Mouse (Mus musculus) testis, adult 2 months (tissue): ENCODE results near the gene Arsk. TPM values are rescaled to one million over a fixed set of nuclear protein-coding genes. Genes with fewer than 3 reads are reported as not detected.
A peak's percentile ranks its signal among the peaks of the same experiment; 100 is the strongest.

Experiments used
- H3K27ac ChIP-seq: fragments of 200-500 bp; 2 replicates; pipeline ENCODE4 v1.5.1; 2012; ENCODE audit warnings: low read depth, low read length; ENCODE audit not compliant: control insufficient read depth, insufficient read depth
- H3K27me3 ChIP-seq: fragments of 200-500 bp; 2 replicates; pipeline ENCODE4 v1.6.1; 2012; ENCODE audit warnings: mild to moderate bottlenecking, low read length, moderate library complexity; ENCODE audit not compliant: control insufficient read depth, insufficient read depth
- H3K36me3 ChIP-seq: fragments of 200-500 bp; 2 replicates; pipeline ENCODE4 v1.6.1; 2012; ENCODE audit warnings: mild to moderate bottlenecking, low read length; ENCODE audit not compliant: control insufficient read depth, insufficient read depth
- H3K4me1 ChIP-seq: fragments of 200-500 bp; 2 replicates; pipeline ENCODE4 v1.6.1; 2012; ENCODE audit warnings: low read length; ENCODE audit not compliant: control insufficient read depth, insufficient read depth
- H3K4me3 ChIP-seq: fragments of 200-500 bp; 2 replicates; pipeline ENCODE4 v1.5.1; 2012; ENCODE audit warnings: low read depth, mild to moderate bottlenecking, low read length, moderate library complexity, mixed read lengths; ENCODE audit not compliant: control insufficient read depth
- CTCF ChIP-seq: fragments of 200-500 bp; IDR thresholded peaks from 2 replicates; pipeline ENCODE4 v1.5.1; 2012; ENCODE audit warnings: low read depth, mild to moderate bottlenecking, inconsistent platforms, low read length, moderate library complexity; ENCODE audit not compliant: control insufficient read depth, insufficient read depth, insufficient replicate concordance
- POLR2A ChIP-seq: fragments of 200-500 bp; IDR thresholded peaks from 2 replicates; pipeline ENCODE4 v1.6.1; 2012; ENCODE audit warnings: low read depth, mild to moderate bottlenecking, inconsistent platforms, low read length, moderate library complexity; ENCODE audit not compliant: control insufficient read depth
- polyA plus RNA-seq: library from polyadenylated mRNA; depleted of rRNA; stranded (reverse); fragments of >200 nt; gene quantifications from 2 replicates; pipeline ENCODE4 v1.2.3, GENCODE M21; 2012

The Arsk gene
- polyA plus RNA-seq, 1 experiment = 5.1 TPM

- no peak within 1 kb of the TSS for H3K27ac ChIP-seq
- no peaks in the 10 kb centered on the region for H3K36me3 ChIP-seq
- TF ChIP-seq CTCF = no peak
- TF ChIP-seq POLR2A = no peak
- peaks cover 12% of the 10 kb centered on the region for H3K4me1 ChIP-seq
- H3K27me3 ChIP-seq = no peaks in the 10 kb centered on the region; the same call in 1 of the 2 replicates
- peak within 1 kb of the TSS; percentile 69 for H3K4me3 ChIP-seq
Observed at GRCm38 (mm10) chr13:76056896-76057266, 41.6 kb downstream of the Arsk start, which contains the start of gene Gpr150. Gene Gpr150, minus strand, starts transcription at chr13:76056996.

GRCm38 (mm10) chr13:76056261-76056724 is 42.2 kb downstream of the Arsk start:
- H3K36me3 ChIP-seq = no peaks in the 10 kb centered on the region
- peaks cover 12% of the 10 kb centered on the region for H3K4me1 ChIP-seq
- no peaks in the 10 kb centered on the region; the same call in 1 of the 2 replicates for H3K27me3 ChIP-seq
- H3K27ac ChIP-seq = no peak overlapping the region
- H3K4me3 ChIP-seq = peak overlapping the region; percentile 69
- TF ChIP-seq CTCF (no peak), POLR2A (peak; percentile 20; the same call in 1 of the 2 replicates)

- no peak for TF ChIP-seq CTCF
- no peak for TF ChIP-seq POLR2A
- Histone ChIP-seq H3K36me3 (no peaks in the 10 kb centered on the region), H3K4me1 (peaks cover 12% of the 10 kb centered on the region), H3K27ac (no peak overlapping the region), H3K4me3 (peak overlapping the region; percentile 69), H3K27me3 (no peaks in the 10 kb centered on the region; the same call in 1 of the 2 replicates)
Observed at GRCm38 (mm10) chr13:76055391-76056232, 42.8 kb downstream of the Arsk start.

GRCm38 (mm10) chr13:76044971-76045370 is 53.5 kb downstream of the Arsk start:
- H3K27ac ChIP-seq = no peak overlapping the region
- no peaks in the 10 kb centered on the region for H3K36me3 ChIP-seq
- no peaks in the 10 kb centered on the region for H3K27me3 ChIP-seq
- TF ChIP-seq POLR2A (no peak), CTCF (no peak)
- H3K4me1 ChIP-seq = no peaks in the 10 kb centered on the region
- H3K4me3 ChIP-seq = no peak overlapping the region

- TF ChIP-seq CTCF = no peak
- no peak for TF ChIP-seq POLR2A
- Histone ChIP-seq H3K36me3 (no peaks in the 10 kb centered on the region), H3K4me1 (no peaks in the 10 kb centered on the region), H3K27me3 (no peaks in the 10 kb centered on the region), H3K27ac (no peak overlapping the region), H3K4me3 (no peak overlapping the region)
Observed at GRCm38 (mm10) chr13:76042455-76042854, 56.0 kb downstream of the Arsk start.

- TF ChIP-seq POLR2A (no peak), CTCF (no peak)
- Histone ChIP-seq H3K36me3 (no peaks in the 10 kb centered on the region), H3K27me3 (no peaks in the 10 kb centered on the region), H3K27ac (no peak overlapping the region), H3K4me1 (no peaks in the 10 kb centered on the region), H3K4me3 (no peak overlapping the region)
Observed at GRCm38 (mm10) chr13:76024588-76024987, 73.9 kb downstream of the Arsk start.

GRCm38 (mm10) chr13:76021782-76022181 is 76.7 kb downstream of the Arsk start:
- Histone ChIP-seq H3K27ac (no peak overlapping the region), H3K36me3 (no peaks in the 10 kb centered on the region), H3K4me1 (no peaks in the 10 kb centered on the region; the same call in 1 of the 2 replicates), H3K4me3 (no peak overlapping the region), H3K27me3 (no peaks in the 10 kb centered on the region)
- TF ChIP-seq CTCF = no peak
